7 mouse cellular contexts compared by ENCODE assay signal in the genomic region with DNA sequence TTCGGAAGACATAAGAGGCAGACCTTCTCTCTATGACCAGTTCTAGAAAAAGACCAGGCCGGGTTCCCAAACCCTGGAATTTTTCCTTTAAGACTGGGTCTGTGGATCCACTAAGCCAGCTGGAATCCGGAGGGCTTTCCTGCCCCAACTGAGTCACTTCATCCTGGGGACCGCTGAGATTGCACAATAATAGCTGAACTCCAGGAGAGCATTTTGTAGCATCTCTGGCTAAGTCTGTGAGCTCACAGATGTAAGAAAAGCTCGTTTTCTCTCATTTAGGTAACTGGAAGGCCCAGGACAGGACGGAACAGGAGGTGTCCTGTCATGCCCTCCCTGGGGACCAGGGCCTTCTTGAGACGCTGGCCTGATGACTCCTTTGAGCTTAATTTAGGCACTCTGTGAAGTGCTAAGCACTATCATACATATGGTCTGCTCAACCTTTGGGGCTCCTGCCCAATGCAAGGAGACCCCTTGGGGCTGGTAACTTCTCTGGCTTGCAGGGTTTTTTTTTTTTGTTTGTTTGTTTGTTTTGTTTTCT. TPM values are rescaled to one million over a fixed set of nuclear protein-coding genes. Genes with fewer than 3 reads are reported as not detected.
DNase-seq lines count a peak whose midpoint lies in the region; ATAC-seq and TF ChIP-seq lines count a peak whose summit lies in the region.

No protein-coding gene starts in this region.

- H3K4me3 ChIP-seq in spleen, adult 2 months (ENCODE audit: extremely low read depth, insufficient read depth, insufficient read length): no peak overlapping the region
- H3K4me3 ChIP-seq in hindbrain, embryonic 14.5 days (replicated peaks; ENCODE audit: low read length): no peak overlapping the region
- H3K4me3 ChIP-seq in neural tube, embryonic 13.5 days: no peak overlapping the region

- 12% methylated on average over 7 of the region's 7 CpGs for whole genome bisulfite sequencing in spleen, adult 2 months
- WGBS in hindbrain, embryonic 14.5 days: 18% methylated on average over 7 of the region's 7 CpGs
- 19% methylated on average over 7 of the region's 7 CpGs for WGBS in neural tube, embryonic 13.5 days

- peak overlapping the region; percentile 48 for H3K4me2 ChIP-seq in hindbrain, embryonic 14.5 days (replicated peaks)
- H3K4me2 ChIP-seq in neural tube, embryonic 13.5 days: peak overlapping the region; percentile 56

- no peak for TF ChIP-seq POLR2A in spleen, adult 2 months (IDR thresholded peaks at IDR 0.05; ENCODE audit: low read depth, low read length)

- DNase-seq in spleen, adult 2 months (ENCODE audit: low read depth in 1 of 2, low spot score in 2 of 2): no peak
- no peak for DNase-seq in spleen, postnatal 14 days (ENCODE audit: low spot score in 2 of 2)
- DNase-seq in fibroblast of lung, adult 2 months (ENCODE audit: low read depth): peak; percentile 45
- DNase-seq in hindbrain, embryonic 14.5 days (ENCODE audit: low spot score): no peak
- DNase-seq in spleen, adult 12 weeks (ENCODE audit: low spot score): no peak
- no peak for DNase-seq in natural killer cell, adult 2 months (ENCODE audit: low spot score in 2 of 2)

- no peak for ATAC-seq in hindbrain, embryonic 14.5 days (ENCODE audit: low FRiP score)
- ATAC-seq in neural tube, embryonic 13.5 days (ENCODE audit: low read depth): no peak

- no peaks in the 10 kb centered on the region for H3K9me3 ChIP-seq in hindbrain, embryonic 14.5 days (ENCODE audit: control insufficient read depth, low read length)
- no peaks in the 10 kb centered on the region for H3K9me3 ChIP-seq in neural tube, embryonic 13.5 days

- H3K9ac ChIP-seq in hindbrain, embryonic 14.5 days: no peak overlapping the region
- peak overlapping the region; percentile 27; the same call in 1 of the 2 replicates for H3K9ac ChIP-seq in neural tube, embryonic 13.5 days

- no peaks in the 10 kb centered on the region for H3K36me3 ChIP-seq in spleen, adult 2 months (ENCODE audit: control insufficient read depth, insufficient read depth, low read length)
- H3K36me3 ChIP-seq in hindbrain, embryonic 14.5 days (replicated peaks; ENCODE audit: control insufficient read depth, insufficient read depth): no peaks in the 10 kb centered on the region
- no peaks in the 10 kb centered on the region for H3K36me3 ChIP-seq in neural tube, embryonic 13.5 days

- TF ChIP-seq CTCF in spleen, adult 2 months (IDR thresholded peaks at IDR 0.05; ENCODE audit: extremely low read depth, insufficient read depth, insufficient read length, insufficient replicate concordance): no peak

- peaks cover 78% of the 10 kb centered on the region for H3K4me1 ChIP-seq in spleen, adult 2 months (ENCODE audit: control insufficient read depth, insufficient read depth, insufficient read length)
- peaks cover 53% of the 10 kb centered on the region for H3K4me1 ChIP-seq in hindbrain, embryonic 14.5 days (replicated peaks; ENCODE audit: control insufficient read depth, insufficient read depth, low read length)
- H3K4me1 ChIP-seq in neural tube, embryonic 13.5 days (replicated peaks): peaks cover 73% of the 10 kb centered on the region

- H3K27me3 ChIP-seq in spleen, adult 2 months (ENCODE audit: control insufficient read depth, insufficient read depth, low read length): no peaks in the 10 kb centered on the region
- no peaks in the 10 kb centered on the region for H3K27me3 ChIP-seq in hindbrain, embryonic 14.5 days (ENCODE audit: control insufficient read depth, insufficient read depth, low read length)
- no peaks in the 10 kb centered on the region for H3K27me3 ChIP-seq in neural tube, embryonic 13.5 days

- H3K27ac ChIP-seq in spleen, adult 2 months (ENCODE audit: insufficient read depth, low read length): peak overlapping the region; percentile 80
- peak overlapping the region; percentile 84 for H3K27ac ChIP-seq in hindbrain, embryonic 14.5 days
- peak overlapping the region; percentile 84 for H3K27ac ChIP-seq in neural tube, embryonic 13.5 days (replicated peaks)

RNA-seq across cellular contexts. Expression of a gene that starts 16.6 kb away (rescaled TPM):
- polyA plus RNA-seq in spleen, adult 2 months (2012; rRNA removed): 29.0 and 33.1 TPM in 2 replicates
- polyA plus RNA-seq in hindbrain, embryonic 14.5 days (2014; fragmentation: Nextera tagmentation; extraction: Ambion mirVana): 19.3 and 21.1 TPM in 2 replicates
- 16.5 and 16.7 TPM in 2 replicates for polyA plus RNA-seq in neural tube, embryonic 13.5 days (2015; fragmentation: Nextera tagmentation; extraction: Ambion mirVana)

RNA-seq across cellular contexts. Expression of a gene that starts 55.3 kb away (rescaled TPM):
- not detected in 2 replicates for polyA plus RNA-seq in spleen, adult 2 months (2012; rRNA removed)
- polyA plus RNA-seq in hindbrain, embryonic 14.5 days (2014; fragmentation: Nextera tagmentation; extraction: Ambion mirVana): 2.9 and 4.5 TPM in 2 replicates
- 2.8 and 3.0 TPM in 2 replicates for polyA plus RNA-seq in neural tube, embryonic 13.5 days (2015; fragmentation: Nextera tagmentation; extraction: Ambion mirVana)
